ENCODE assay signal across 11 mouse cellular contexts in genomic region chr7:5019576-5019975, GRCm38 (mm10). TPM values are rescaled to one million over a fixed set of nuclear protein-coding genes. Genes with fewer than 3 reads are reported as not detected.
A peak's percentile ranks its signal among the peaks of the same experiment; 100 is the strongest.
DNase-seq lines count a peak whose midpoint lies in the region; ATAC-seq and TF ChIP-seq lines count a peak whose summit lies in the region.
"Not testable (repeated sequence)": the region's sequence is repeated elsewhere in the genome, so short reads cannot be mapped to it uniquely, and the experiment has no call there.
"Had no signal": no experiment of that assay in that cellular context is flagged by ENCODE, and none has a peak within 500 bp of the region (broad histone marks: within the 10 kb centered on the region; RNA-seq: fewer than 3 reads in every experiment).

No protein-coding gene starts in this region.

- WGBS in embryonic facial prominence, embryonic 11.5 days, result 31% methylated on average over 8 of the region's 8 CpGs
- WGBS in forebrain, postnatal 0 days, result 22% methylated on average over 8 of the region's 8 CpGs
- 30% methylated on average over 8 of the region's 8 CpGs for WGBS in hindbrain, embryonic 12.5 days
- WGBS in kidney, embryonic 15.5 days, result 28% methylated on average over 8 of the region's 8 CpGs
- 25% methylated on average over 8 of the region's 8 CpGs for WGBS in liver, embryonic 13.5 days (ENCODE audit: insufficient replicate concordance)
- WGBS in midbrain, embryonic 13.5 days, result 27% methylated on average over 8 of the region's 8 CpGs
- 28% methylated on average over 8 of the region's 8 CpGs for WGBS in stomach, embryonic 14.5 days

- H3K9me3 ChIP-seq in ES-E14 (ENCODE audit: control insufficient read depth, insufficient read depth, low read depth, low read length); embryonic facial prominence, embryonic 11.5 days (replicated peaks; ENCODE audit: control insufficient read depth, low read length); forebrain, postnatal 0 days (ENCODE audit: low read length); hindbrain, embryonic 12.5 days (replicated peaks); kidney, embryonic 15.5 days (replicated peaks); liver, embryonic 13.5 days (replicated peaks); midbrain, embryonic 13.5 days; stomach, embryonic 14.5 days (ENCODE audit: control insufficient read depth, low read depth, low read length): not testable (repeated sequence)

- H3K9ac ChIP-seq in ES-E14 (ENCODE audit: insufficient read depth, low read depth, low read length, poor library complexity, severe bottlenecking), result peak overlapping the region; percentile 39; the same call in 1 of the 2 replicates
- H3K9ac ChIP-seq in embryonic facial prominence, embryonic 11.5 days (replicated peaks; ENCODE audit: low read length), result peak overlapping the region; percentile 96
- H3K9ac ChIP-seq in forebrain, postnatal 0 days; hindbrain, embryonic 12.5 days; midbrain, embryonic 13.5 days (replicated peaks); stomach, embryonic 14.5 days (replicated peaks; ENCODE audit: low read depth, low read length): not testable (repeated sequence)
- H3K9ac ChIP-seq in kidney, embryonic 15.5 days, result peak overlapping the region; percentile 51
- H3K9ac ChIP-seq in liver, embryonic 13.5 days, result peak overlapping the region; percentile 97

- H3K4me3 ChIP-seq in ES-E14 (ENCODE audit: insufficient read depth in 1 of 2, low read depth in 1 of 2, low read length in 2 of 2, poor library complexity in 1 of 2, severe bottlenecking in 1 of 2), result peak overlapping the region; percentile 59 to 97
- peak overlapping the region; percentile 81 for H3K4me3 ChIP-seq in embryonic facial prominence, embryonic 11.5 days (ENCODE audit: low read depth, low read length)
- peak overlapping the region; percentile 78 for H3K4me3 ChIP-seq in forebrain, postnatal 0 days (ENCODE audit: low read depth, low read length)
- H3K4me3 ChIP-seq in hindbrain, embryonic 12.5 days, result peak overlapping the region; percentile 75
- H3K4me3 ChIP-seq in kidney, embryonic 15.5 days (replicated peaks), result peak overlapping the region; percentile 66
- peak overlapping the region; percentile 90 for H3K4me3 ChIP-seq in liver, embryonic 13.5 days (replicated peaks)
- H3K4me3 ChIP-seq in midbrain, embryonic 13.5 days (replicated peaks), result peak overlapping the region; percentile 87
- H3K4me3 ChIP-seq in stomach, embryonic 14.5 days (ENCODE audit: low read depth, low read length), result peak overlapping the region; percentile 85

- not testable (repeated sequence) for TF ChIP-seq CTCF in forebrain, postnatal 0 days (IDR thresholded peaks at IDR 0.05; ENCODE audit: low read depth)

- ATAC-seq in embryonic facial prominence, embryonic 11.5 days (replicated peaks; ENCODE audit: insufficient number of reproducible peaks, low FRiP score, low TSS enrichment, low read depth); forebrain, postnatal 0 days; hindbrain, embryonic 12.5 days (ENCODE audit: low FRiP score); kidney, embryonic 15.5 days (replicated peaks; ENCODE audit: low FRiP score); liver, embryonic 13.5 days (ENCODE audit: low read depth); stomach, embryonic 14.5 days (ENCODE audit: insufficient number of reproducible peaks, insufficient read depth, low FRiP score, low read depth): not testable (repeated sequence)
- 0 out of 2 replicates have a peak, but pooled peaks have one; percentile 0 for ATAC-seq in midbrain, embryonic 13.5 days

- H3K27me3 ChIP-seq in embryonic facial prominence, embryonic 11.5 days (ENCODE audit: control insufficient read depth, insufficient read depth, low read length); forebrain, postnatal 0 days (ENCODE audit: insufficient read depth, low read length); hindbrain, embryonic 12.5 days; kidney, embryonic 15.5 days; liver, embryonic 13.5 days; midbrain, embryonic 13.5 days; stomach, embryonic 14.5 days (ENCODE audit: control insufficient read depth, insufficient read depth, low read length): not testable (repeated sequence)

- not testable (repeated sequence) for DNase-seq in ES-E14 (ENCODE audit: low read depth, low spot score); embryonic facial prominence, embryonic 11.5 days (ENCODE audit: low spot score); forebrain, postnatal 0 days; liver, embryonic 13.5 days

- peak overlapping the region; percentile 94; the same call in 1 of the 2 replicates for H3K27ac ChIP-seq in ES-E14 (ENCODE audit: insufficient read depth, low read depth, low read length, poor library complexity, severe bottlenecking)
- peak overlapping the region; percentile 94 for H3K27ac ChIP-seq in embryonic facial prominence, embryonic 11.5 days (replicated peaks; ENCODE audit: low read depth, low read length)
- peak overlapping the region; percentile 46; the same call in 1 of the 2 replicates for H3K27ac ChIP-seq in forebrain, postnatal 0 days (ENCODE audit: low read depth, low read length)
- peak overlapping the region; percentile 92; the same call in 1 of the 2 replicates for H3K27ac ChIP-seq in hindbrain, embryonic 12.5 days
- H3K27ac ChIP-seq in kidney, embryonic 15.5 days, result peak overlapping the region; percentile 97
- peak overlapping the region; percentile 96 for H3K27ac ChIP-seq in liver, embryonic 13.5 days
- H3K27ac ChIP-seq in midbrain, embryonic 13.5 days, result peak overlapping the region; percentile 94
- peak overlapping the region; percentile 98 for H3K27ac ChIP-seq in stomach, embryonic 14.5 days (ENCODE audit: low read length)

- peaks cover 4 to 15% of the 10 kb centered on the region in 2 experiments; a peak in 3 of 4 replicates for H3K4me1 ChIP-seq in ES-E14 (ENCODE audit: control insufficient read depth in 2 of 2, insufficient read depth in 2 of 2, low read length in 2 of 2, poor library complexity in 1 of 2)
- not testable (repeated sequence) for H3K4me1 ChIP-seq in embryonic facial prominence, embryonic 11.5 days (ENCODE audit: control insufficient read depth, insufficient read depth, low read length); forebrain, postnatal 0 days (ENCODE audit: insufficient read depth); stomach, embryonic 14.5 days (ENCODE audit: control insufficient read depth, insufficient read depth, low read length)
- peaks cover 15% of the 10 kb centered on the region for H3K4me1 ChIP-seq in hindbrain, embryonic 12.5 days
- peaks cover 30% of the 10 kb centered on the region for H3K4me1 ChIP-seq in kidney, embryonic 15.5 days
- H3K4me1 ChIP-seq in liver, embryonic 13.5 days (replicated peaks), result peaks cover 49% of the 10 kb centered on the region
- peaks cover 23% of the 10 kb centered on the region for H3K4me1 ChIP-seq in midbrain, embryonic 13.5 days (replicated peaks)

- peaks cover 13% of the 10 kb centered on the region; the same call in 1 of the 2 replicates for H3K36me3 ChIP-seq in ES-E14 (ENCODE audit: control insufficient read depth, insufficient read depth, low read length, poor library complexity, severe bottlenecking)
- not testable (repeated sequence) for H3K36me3 ChIP-seq in embryonic facial prominence, embryonic 11.5 days (replicated peaks; ENCODE audit: control insufficient read depth, insufficient read depth, low read depth, low read length)
- peaks cover 21% of the 10 kb centered on the region for H3K36me3 ChIP-seq in forebrain, postnatal 0 days (ENCODE audit: insufficient read depth)
- H3K36me3 ChIP-seq in hindbrain, embryonic 12.5 days, result peaks cover 34% of the 10 kb centered on the region
- H3K36me3 ChIP-seq in kidney, embryonic 15.5 days, result peaks cover 44% of the 10 kb centered on the region
- H3K36me3 ChIP-seq in liver, embryonic 13.5 days, result peaks cover 46% of the 10 kb centered on the region
- H3K36me3 ChIP-seq in midbrain, embryonic 13.5 days, result peaks cover 27% of the 10 kb centered on the region
- H3K36me3 ChIP-seq in stomach, embryonic 14.5 days (ENCODE audit: control insufficient read depth, insufficient read depth, low read length), result peaks cover 26% of the 10 kb centered on the region

- in situ Hi-C loops in ES-E14 (cut with MboI; ENCODE audit: low sequenced_read_pairs in 2 of 2, unreplicated experiment in 2 of 2), result not testable (repeated sequence)

- H3K4me2 ChIP-seq in embryonic facial prominence, embryonic 11.5 days (ENCODE audit: low read depth, low read length), result peak overlapping the region; percentile 40
- peak overlapping the region; percentile 85 for H3K4me2 ChIP-seq in forebrain, postnatal 0 days (ENCODE audit: low read depth)
- peak overlapping the region; percentile 84 for H3K4me2 ChIP-seq in hindbrain, embryonic 12.5 days (replicated peaks)
- H3K4me2 ChIP-seq in kidney, embryonic 15.5 days, result peak overlapping the region; percentile 67
- H3K4me2 ChIP-seq in liver, embryonic 13.5 days, result peak overlapping the region; percentile 72
- peak overlapping the region; percentile 91 for H3K4me2 ChIP-seq in midbrain, embryonic 13.5 days (replicated peaks)
- peak overlapping the region; percentile 47 for H3K4me2 ChIP-seq in stomach, embryonic 14.5 days (replicated peaks; ENCODE audit: low read depth, low read length)

RNA-seq across cellular contexts. Expression of gene Zfp865, which starts 0.6 kb away (rescaled TPM):
- total RNA-seq in ES-E14 (2012; rRNA removed), result 12.9 and 18.4 TPM in 2 replicates
- polyA plus RNA-seq in embryonic facial prominence, embryonic 11.5 days (2014; fragmentation: Nextera tagmentation; extraction: Ambion mirVana), result 4.5 and 5.9 TPM in 2 replicates
- 27.3 and 33.3 TPM in 2 replicates for total RNA-seq in forebrain, postnatal 0 days (2014; rRNA removed)
- 5.6 and 5.8 TPM in 2 replicates for polyA plus RNA-seq in forebrain, postnatal 0 days (2015; fragmentation: Nextera tagmentation; extraction: Ambion mirVana)
- 9.0 and 9.3 TPM in 2 replicates for polyA plus RNA-seq in hindbrain, embryonic 12.5 days (2016; fragmentation: Nextera tagmentation; extraction: Ambion mirVana)
- polyA plus RNA-seq in kidney, embryonic 15.5 days (2015; fragmentation: Nextera tagmentation; extraction: Ambion mirVana), result 7.2 and 7.6 TPM in 2 replicates
- 1.4 TPM in 2 replicates for polyA plus RNA-seq in liver, embryonic 13.5 days (2015; fragmentation: Nextera tagmentation; extraction: Ambion mirVana)
- 5.7 and 7.9 TPM in 2 replicates for polyA plus RNA-seq in midbrain, embryonic 13.5 days (2015; fragmentation: Nextera tagmentation; extraction: Ambion mirVana)
- polyA plus RNA-seq in stomach, embryonic 14.5 days (2014; fragmentation: Nextera tagmentation; extraction: Ambion mirVana), result 8.9 and 9.1 TPM in 2 replicates

RNA-seq across cellular contexts. Expression of gene Ccdc106, which starts 0.8 kb away (rescaled TPM):
- total RNA-seq in ES-E14 (2012; rRNA removed), result 7.5 and 11.2 TPM in 2 replicates
- 14.9 and 15.1 TPM in 2 replicates for polyA plus RNA-seq in embryonic facial prominence, embryonic 11.5 days (2014; fragmentation: Nextera tagmentation; extraction: Ambion mirVana)
- 70.7 and 104 TPM in 2 replicates for total RNA-seq in forebrain, postnatal 0 days (2014; rRNA removed)
- polyA plus RNA-seq in forebrain, postnatal 0 days (2015; fragmentation: Nextera tagmentation; extraction: Ambion mirVana), result 69.7 and 79.8 TPM in 2 replicates
- 17.4 and 19.9 TPM in 2 replicates for polyA plus RNA-seq in hindbrain, embryonic 12.5 days (2016; fragmentation: Nextera tagmentation; extraction: Ambion mirVana)
- 24.9 and 27.0 TPM in 2 replicates for polyA plus RNA-seq in kidney, embryonic 15.5 days (2015; fragmentation: Nextera tagmentation; extraction: Ambion mirVana)
- 0.84 and 1.4 TPM in 2 replicates for polyA plus RNA-seq in liver, embryonic 13.5 days (2015; fragmentation: Nextera tagmentation; extraction: Ambion mirVana)
- 25.8 and 30.1 TPM in 2 replicates for polyA plus RNA-seq in midbrain, embryonic 13.5 days (2015; fragmentation: Nextera tagmentation; extraction: Ambion mirVana)
- 22.4 and 25.0 TPM in 2 replicates for polyA plus RNA-seq in stomach, embryonic 14.5 days (2014; fragmentation: Nextera tagmentation; extraction: Ambion mirVana)
- polyA plus RNA-seq: thymus, postnatal 0 days had no signal

RNA-seq across cellular contexts. Expression of gene Gm44973, which starts 4.3 kb away (rescaled TPM):
- not detected in 2 replicates for total RNA-seq in ES-E14 (2012; rRNA removed)
- 0.59 TPM in 1 of 2 replicates, not detected in the other for polyA plus RNA-seq in embryonic facial prominence, embryonic 11.5 days (2014; fragmentation: Nextera tagmentation; extraction: Ambion mirVana)
- total RNA-seq in forebrain, postnatal 0 days (2014; rRNA removed), result not detected in 2 replicates
- 3.1 TPM in 2 replicates for polyA plus RNA-seq in forebrain, postnatal 0 days (2015; fragmentation: Nextera tagmentation; extraction: Ambion mirVana)
- 0.32 TPM in 1 of 2 replicates, not detected in the other for polyA plus RNA-seq in hindbrain, embryonic 12.5 days (2016; fragmentation: Nextera tagmentation; extraction: Ambion mirVana)
- 1.6 and 2.5 TPM in 2 replicates for polyA plus RNA-seq in kidney, embryonic 15.5 days (2015; fragmentation: Nextera tagmentation; extraction: Ambion mirVana)
- polyA plus RNA-seq in liver, embryonic 13.5 days (2015; fragmentation: Nextera tagmentation; extraction: Ambion mirVana), result 1.1 and 1.5 TPM in 2 replicates
- polyA plus RNA-seq in midbrain, embryonic 13.5 days (2015; fragmentation: Nextera tagmentation; extraction: Ambion mirVana), result 0.89 and 1.3 TPM in 2 replicates
- polyA plus RNA-seq in stomach, embryonic 14.5 days (2014; fragmentation: Nextera tagmentation; extraction: Ambion mirVana), result 1.2 and 3.3 TPM in 2 replicates
- total RNA-seq: adrenal gland, adult 2 months; heart, postnatal 14 days had no signal
- polyA plus RNA-seq: adrenal gland, adult 2 months had no signal

RNA-seq across cellular contexts. Expression of gene Fiz1, which starts 5.1 kb away (rescaled TPM):
- total RNA-seq in ES-E14 (2012; rRNA removed), result 45.9 and 47.4 TPM in 2 replicates
- polyA plus RNA-seq in embryonic facial prominence, embryonic 11.5 days (2014; fragmentation: Nextera tagmentation; extraction: Ambion mirVana), result 42.5 and 43.0 TPM in 2 replicates
- total RNA-seq in forebrain, postnatal 0 days (2014; rRNA removed), result 30.0 and 33.9 TPM in 2 replicates
- polyA plus RNA-seq in forebrain, postnatal 0 days (2015; fragmentation: Nextera tagmentation; extraction: Ambion mirVana), result 26.9 and 28.6 TPM in 2 replicates
- polyA plus RNA-seq in hindbrain, embryonic 12.5 days (2016; fragmentation: Nextera tagmentation; extraction: Ambion mirVana), result 59.6 and 60.1 TPM in 2 replicates
- polyA plus RNA-seq in kidney, embryonic 15.5 days (2015; fragmentation: Nextera tagmentation; extraction: Ambion mirVana), result 46.5 and 53.1 TPM in 2 replicates
- 15.8 and 18.7 TPM in 2 replicates for polyA plus RNA-seq in liver, embryonic 13.5 days (2015; fragmentation: Nextera tagmentation; extraction: Ambion mirVana)
- 42.0 and 51.1 TPM in 2 replicates for polyA plus RNA-seq in midbrain, embryonic 13.5 days (2015; fragmentation: Nextera tagmentation; extraction: Ambion mirVana)
- 33.0 and 35.7 TPM in 2 replicates for polyA plus RNA-seq in stomach, embryonic 14.5 days (2014; fragmentation: Nextera tagmentation; extraction: Ambion mirVana)

RNA-seq across cellular contexts. Expression of gene Zfp524, which starts 5.4 kb away (rescaled TPM):
- 2.6 and 3.9 TPM in 2 replicates for total RNA-seq in ES-E14 (2012; rRNA removed)
- polyA plus RNA-seq in embryonic facial prominence, embryonic 11.5 days (2014; fragmentation: Nextera tagmentation; extraction: Ambion mirVana), result 7.5 and 9.4 TPM in 2 replicates
- 4.6 and 6.4 TPM in 2 replicates for total RNA-seq in forebrain, postnatal 0 days (2014; rRNA removed)
- polyA plus RNA-seq in forebrain, postnatal 0 days (2015; fragmentation: Nextera tagmentation; extraction: Ambion mirVana), result 5.0 and 5.3 TPM in 2 replicates
- polyA plus RNA-seq in hindbrain, embryonic 12.5 days (2016; fragmentation: Nextera tagmentation; extraction: Ambion mirVana), result 8.5 and 9.1 TPM in 2 replicates
- 10.4 and 12.7 TPM in 2 replicates for polyA plus RNA-seq in kidney, embryonic 15.5 days (2015; fragmentation: Nextera tagmentation; extraction: Ambion mirVana)
- polyA plus RNA-seq in liver, embryonic 13.5 days (2015; fragmentation: Nextera tagmentation; extraction: Ambion mirVana), result 9.8 and 10.0 TPM in 2 replicates
- polyA plus RNA-seq in midbrain, embryonic 13.5 days (2015; fragmentation: Nextera tagmentation; extraction: Ambion mirVana), result 8.6 and 8.9 TPM in 2 replicates
- polyA plus RNA-seq in stomach, embryonic 14.5 days (2014; fragmentation: Nextera tagmentation; extraction: Ambion mirVana), result 14.1 and 18.0 TPM in 2 replicates

Comparison
In these comparisons a context has a peak if more than half of its experiments do, and no peak if none do; other contexts are left out.
1. H3K27ac ChIP-seq: peak in every context shown above with its lines; median percentile 98 in stomach, embryonic 14.5 days; 97 in kidney, embryonic 15.5 days; 96 in liver, embryonic 13.5 days; 94 in ES-E14; 94 in embryonic facial prominence, embryonic 11.5 days; 94 in midbrain, embryonic 13.5 days; 92 in hindbrain, embryonic 12.5 days; 46 in forebrain, postnatal 0 days.
2. H3K4me2 ChIP-seq: peak in every context shown above with its lines; median percentile 91 in midbrain, embryonic 13.5 days; 85 in forebrain, postnatal 0 days; 84 in hindbrain, embryonic 12.5 days; 72 in liver, embryonic 13.5 days; 67 in kidney, embryonic 15.5 days; 47 in stomach, embryonic 14.5 days; 40 in embryonic facial prominence, embryonic 11.5 days.